Mouse (Mus musculus) myocyte (in vitro differentiated cells): ENCODE measurements at regions not wholly inside any gene's neighbourhood (a gene's known extent, or its start where the extent isn't known, plus 50 kb on each side); places are given as distances from the start of the nearest gene placed in this dataset.

Experiments
- H3K27me3 ChIP-seq: one replicate; pipeline ENCODE4 v1.6.1; 2011; ENCODE audit not compliant: control insufficient read depth, insufficient read depth, insufficient read length
- H3K36me3 ChIP-seq: one replicate; pipeline ENCODE4 v1.6.1; 2011; ENCODE audit not compliant: control insufficient read depth, insufficient read depth
- H3K4me2 ChIP-seq: one replicate; pipeline ENCODE4 v1.6.1; 2011; ENCODE audit warnings: low read depth, control low read depth
- H3K4me3 ChIP-seq: one replicate; pipeline ENCODE4 v1.5.1; 2011; ENCODE audit warnings: mild to moderate bottlenecking, control low read depth, moderate library complexity
- H3K79me2 ChIP-seq: one replicate; pipeline ENCODE4 v1.6.1; 2011; ENCODE audit not compliant: control insufficient read depth, insufficient read depth
- H3ac ChIP-seq: one replicate; pipeline ENCODE4 v1.6.1; 2011; ENCODE audit not compliant: control insufficient read depth, insufficient read length
- CEBPB ChIP-seq: IDR thresholded peaks from 2 replicates; pipeline ENCODE4 v1.6.1; 2011; ENCODE audit warnings: mild to moderate bottlenecking, moderate library complexity; ENCODE audit not compliant: poor library complexity, insufficient read depth, severe bottlenecking
- E2F4 ChIP-seq: IDR thresholded peaks from one replicate; pipeline ENCODE4 v1.6.1; 2011; ENCODE audit warnings: mild to moderate bottlenecking, control low read depth, moderate library complexity; ENCODE audit not compliant: insufficient read depth
- MAX ChIP-seq: IDR thresholded peaks from one replicate; pipeline ENCODE4 v1.6.1; 2011; ENCODE audit warnings: low read depth, mild to moderate bottlenecking, control low read depth
- MYOD1 ChIP-seq, 3 experiments: IDR thresholded peaks; one replicate each; pipeline ENCODE4 v1.6.1; 2011; ENCODE audit warnings: control low read depth in 2 of 3, low read depth in 2 of 3, mild to moderate bottlenecking in 2 of 3, moderate library complexity in 1 of 3; ENCODE audit not compliant: insufficient read length in 2 of 3, control insufficient read depth in 1 of 3
- MYOG ChIP-seq, 3 experiments: IDR thresholded peaks; one replicate each; pipeline ENCODE4 v1.6.1; 2011; ENCODE audit warnings: control low read depth in 2 of 3, low read depth in 2 of 3, mild to moderate bottlenecking in 2 of 3; ENCODE audit not compliant: insufficient read length in 2 of 3, control insufficient read depth in 1 of 3, insufficient read depth in 1 of 3
- POLR2A ChIP-seq: IDR thresholded peaks from one replicate; pipeline ENCODE4 v1.6.1; 2011; ENCODE audit warnings: low read depth, mild to moderate bottlenecking, control low read depth, moderate library complexity; ENCODE audit not compliant: insufficient read length
- POLR2AphosphoS2 ChIP-seq: IDR thresholded peaks from one replicate; pipeline ENCODE4 v1.6.1; 2011; ENCODE audit warnings: low read depth, control low read depth; ENCODE audit not compliant: insufficient read length
- REST ChIP-seq: IDR thresholded peaks from one replicate; pipeline ENCODE4 v1.6.1; 2011; ENCODE audit warnings: mild to moderate bottlenecking, control low read depth, moderate library complexity; ENCODE audit not compliant: insufficient read depth, insufficient read length
- SRF ChIP-seq: IDR thresholded peaks from one replicate; pipeline ENCODE4 v1.6.1; 2011; ENCODE audit warnings: low read depth; ENCODE audit not compliant: control insufficient read depth, insufficient read length
- TCF12 ChIP-seq: IDR thresholded peaks from one replicate; pipeline ENCODE4 v1.6.1; 2011; ENCODE audit warnings: mild to moderate bottlenecking, control low read depth; ENCODE audit not compliant: poor library complexity, insufficient read depth, severe bottlenecking
- TCF3 ChIP-seq: IDR thresholded peaks from one replicate; pipeline ENCODE4 v1.6.1; 2011; ENCODE audit warnings: low read depth, control low read depth; ENCODE audit not compliant: insufficient read length
- USF1 ChIP-seq: IDR thresholded peaks from one replicate; pipeline ENCODE4 v1.6.1; 2011; ENCODE audit warnings: low read depth, mild to moderate bottlenecking, control low read depth, moderate library complexity

GRCm38 (mm10) chr15:88361351-88361750 is 238.8 kb upstream of the Zdhhc25 start:
- TF ChIP-seq MAX (no peak), USF1 (no peak)
- Histone ChIP-seq H3K79me2 (no peaks in the 10 kb centered on the region), H3K27me3 (no peaks in the 10 kb centered on the region), H3K4me2 (no peak overlapping the region), H3K36me3 (no peaks in the 10 kb centered on the region), H3K4me3 (no peak overlapping the region), H3ac (no peak overlapping the region)

- no peaks in the 10 kb centered on the region for H3K79me2 ChIP-seq
- H3K27me3 ChIP-seq = no peaks in the 10 kb centered on the region
- no peak overlapping the region for H3K4me2 ChIP-seq
- H3K4me3 ChIP-seq = no peak overlapping the region
- no peak overlapping the region for H3ac ChIP-seq
- no peak for TF ChIP-seq SRF
- TF ChIP-seq MYOG (IDR thresholded peaks at IDR 0.05; ENCODE audit: control insufficient read depth in 1 of 3, insufficient read depth in 1 of 3, insufficient read length in 2 of 3, low read depth in 2 of 3) = no peak
- no peak for TF ChIP-seq CEBPB
- TF ChIP-seq TCF3 = no peak
- TF ChIP-seq REST = no peak
- no peak for TF ChIP-seq E2F4
- TF ChIP-seq MYOD1 (IDR thresholded peaks at IDR 0.05; ENCODE audit: control insufficient read depth in 1 of 3, insufficient read length in 2 of 3, low read depth in 2 of 3) = no peak
- TF ChIP-seq POLR2A = no peak
- TF ChIP-seq MAX = no peak
- TF ChIP-seq TCF12 = no peak
- no peak for TF ChIP-seq USF1
- no peak for TF ChIP-seq POLR2AphosphoS2
- no peaks in the 10 kb centered on the region for H3K36me3 ChIP-seq
These were observed 237.1 kb upstream of the Zdhhc25 start for GRCm38 (mm10) chr15:88362966-88363365.

- no peaks in the 10 kb centered on the region for H3K79me2 ChIP-seq
- no peak overlapping the region for H3ac ChIP-seq
- H3K27me3 ChIP-seq = no peaks in the 10 kb centered on the region
- TF ChIP-seq MYOD1 (IDR thresholded peaks at IDR 0.05; ENCODE audit: control insufficient read depth in 1 of 3, insufficient read length in 2 of 3, low read depth in 2 of 3) = no peak
- TF ChIP-seq SRF = no peak
- no peak for TF ChIP-seq E2F4
- TF ChIP-seq TCF12 = no peak
- TF ChIP-seq POLR2A = no peak
- no peak for TF ChIP-seq POLR2AphosphoS2
- TF ChIP-seq USF1 = no peak
- TF ChIP-seq CEBPB = no peak
- TF ChIP-seq MYOG (IDR thresholded peaks at IDR 0.05; ENCODE audit: control insufficient read depth in 1 of 3, insufficient read depth in 1 of 3, insufficient read length in 2 of 3, low read depth in 2 of 3) = no peak
- no peak for TF ChIP-seq MAX
- H3K4me3 ChIP-seq = no peak overlapping the region
- no peak overlapping the region for H3K4me2 ChIP-seq
- no peaks in the 10 kb centered on the region for H3K36me3 ChIP-seq
These were observed 229.7 kb upstream of the Zdhhc25 start for GRCm38 (mm10) chr15:88370366-88370765.

GRCm38 (mm10) chr15:88372039-88372438 is 228.1 kb upstream of the Zdhhc25 start:
- no peak for TF ChIP-seq SRF
- no peak for TF ChIP-seq POLR2A
- TF ChIP-seq POLR2AphosphoS2 = no peak
- TF ChIP-seq TCF12 = no peak
- TF ChIP-seq TCF3 = no peak
- TF ChIP-seq E2F4 = no peak
- no peak for TF ChIP-seq CEBPB
- TF ChIP-seq MYOG (IDR thresholded peaks at IDR 0.05; ENCODE audit: control insufficient read depth in 1 of 3, insufficient read depth in 1 of 3, insufficient read length in 2 of 3, low read depth in 2 of 3) = no peak
- no peak for TF ChIP-seq MYOD1 (IDR thresholded peaks at IDR 0.05; ENCODE audit: control insufficient read depth in 1 of 3, insufficient read length in 2 of 3, low read depth in 2 of 3)
- no peak for TF ChIP-seq MAX
- TF ChIP-seq REST = no peak
- TF ChIP-seq USF1 = no peak
- Histone ChIP-seq H3K4me3 (no peak overlapping the region), H3ac (no peak overlapping the region), H3K79me2 (no peaks in the 10 kb centered on the region), H3K27me3 (no peaks in the 10 kb centered on the region), H3K36me3 (no peaks in the 10 kb centered on the region), H3K4me2 (no peak overlapping the region)

- Histone ChIP-seq H3ac (no peak overlapping the region), H3K27me3 (no peaks in the 10 kb centered on the region), H3K36me3 (no peaks in the 10 kb centered on the region), H3K4me2 (no peak overlapping the region), H3K4me3 (no peak overlapping the region), H3K79me2 (no peaks in the 10 kb centered on the region)
- no peak for TF ChIP-seq SRF
- no peak for TF ChIP-seq MYOG (IDR thresholded peaks at IDR 0.05; ENCODE audit: control insufficient read depth in 1 of 3, insufficient read depth in 1 of 3, insufficient read length in 2 of 3, low read depth in 2 of 3)
- TF ChIP-seq CEBPB = no peak
- no peak for TF ChIP-seq POLR2A
- TF ChIP-seq MYOD1 (IDR thresholded peaks at IDR 0.05; ENCODE audit: control insufficient read depth in 1 of 3, insufficient read length in 2 of 3, low read depth in 2 of 3) = no peak
- no peak for TF ChIP-seq TCF3
- no peak for TF ChIP-seq MAX
- TF ChIP-seq REST = no peak
- TF ChIP-seq E2F4 = no peak
- no peak for TF ChIP-seq USF1
- TF ChIP-seq TCF12 = no peak
- no peak for TF ChIP-seq POLR2AphosphoS2
These were observed 226.2 kb upstream of the Zdhhc25 start for GRCm38 (mm10) chr15:88373923-88374322.
